Mouse (Mus musculus) erythroblast, embryonic 14.5 days (primary cell): Measurements from ENCODE around the gene Ap4b1.

Experiments
- GATA1 ChIP-seq: IDR thresholded peaks from 2 replicates; pipeline ENCODE4 v1.6.1; 2012; ENCODE audit warnings: low read length, inconsistent platforms, mixed read lengths
- TAL1 ChIP-seq: IDR thresholded peaks from 3 replicates; pipeline ENCODE4 v1.6.1; 2012; ENCODE audit warnings: low read length, inconsistent platforms, mixed read lengths

DNA sequence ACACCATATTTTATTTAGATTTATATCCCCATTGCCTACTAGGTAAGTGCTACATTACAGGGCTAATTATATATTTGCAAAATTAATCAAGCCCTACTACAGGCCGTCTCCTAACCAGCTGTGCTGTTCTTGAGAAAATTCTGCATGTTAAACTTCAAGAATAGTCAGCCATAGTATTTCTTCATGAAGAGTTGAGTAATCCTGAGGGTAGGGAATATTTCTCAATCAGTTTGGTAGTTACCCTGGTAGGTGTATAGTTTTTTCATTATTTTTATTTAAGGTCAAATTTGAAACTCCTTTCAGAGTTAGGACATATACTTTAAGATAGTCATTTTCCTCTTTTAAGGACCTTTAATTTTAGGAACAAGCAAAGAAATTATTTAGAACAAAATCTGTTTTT is 3.6 kb upstream of the Ap4b1 start:
- TF ChIP-seq GATA1 (no peak), TAL1 (no peak)
